Mouse (Mus musculus) thymus, adult 2 months (tissue): Measurements from ENCODE around the gene Fitm1. TPM values are rescaled to one million over a fixed set of nuclear protein-coding genes. Genes with fewer than 3 reads are reported as not detected.

ENCODE experiments used
- DNase-seq: peaks from one replicate; pipeline ENCODE4 v3.0.0; 2021
- H3K27ac ChIP-seq: fragments of 200-500 bp; 2 replicates; pipeline ENCODE4 v1.5.1; 2012; ENCODE audit warnings: low read length, control low read depth; ENCODE audit not compliant: control insufficient read depth, insufficient read depth
- H3K27me3 ChIP-seq: fragments of 200-500 bp; 2 replicates; pipeline ENCODE4 v1.6.1; 2012; ENCODE audit warnings: mild to moderate bottlenecking, low read length, moderate library complexity, mixed read lengths; ENCODE audit not compliant: control insufficient read depth, insufficient read depth
- H3K36me3 ChIP-seq: fragments of 200-500 bp; 2 replicates; pipeline ENCODE4 v1.6.1; 2012; ENCODE audit warnings: mild to moderate bottlenecking, low read length, moderate library complexity; ENCODE audit not compliant: control insufficient read depth, insufficient read depth
- H3K4me1 ChIP-seq: fragments of 200-500 bp; replicated peaks from 2 replicates; pipeline ENCODE4 v1.6.1; 2012; ENCODE audit warnings: low read length; ENCODE audit not compliant: control insufficient read depth, insufficient read depth
- H3K4me3 ChIP-seq: fragments of 200-500 bp; 2 replicates; pipeline ENCODE4 v1.5.1; 2012; ENCODE audit warnings: mild to moderate bottlenecking, low read length, control low read depth, moderate library complexity; ENCODE audit not compliant: control insufficient read depth, insufficient read depth
- CTCF ChIP-seq: fragments of 200-500 bp; IDR thresholded peaks from 2 replicates; pipeline ENCODE4 v1.5.1; 2012; ENCODE audit warnings: mild to moderate bottlenecking, control low read depth, low read length, moderate library complexity, borderline replicate concordance; ENCODE audit not compliant: control insufficient read depth, poor library complexity, insufficient read depth; ENCODE audit errors: extremely low read depth
- POLR2A ChIP-seq: fragments of 200-500 bp; IDR thresholded peaks from 2 replicates; pipeline ENCODE4 v1.6.1; 2012; ENCODE audit warnings: mild to moderate bottlenecking, low read length, control low read depth, moderate library complexity; ENCODE audit not compliant: control insufficient read depth, poor library complexity, insufficient read depth; ENCODE audit errors: extremely low read depth
- WGBS: fragments of 180-500 bp; shearing (Covaris S2); methylation state at CpG from one replicate; pipeline ENCODE4 v1.1.7; 2018; 5-methylcytosine and 5-hydroxymethylcytosine counted together
- polyA plus RNA-seq: library from polyadenylated mRNA; depleted of rRNA; stranded (reverse); fragments of >200 nt; gene quantifications from 2 replicates; pipeline ENCODE4 v1.2.3, GENCODE M21; 2012

The Fitm1 gene
- polyA plus RNA-seq, 1 experiment: 20.2 TPM

DNA sequence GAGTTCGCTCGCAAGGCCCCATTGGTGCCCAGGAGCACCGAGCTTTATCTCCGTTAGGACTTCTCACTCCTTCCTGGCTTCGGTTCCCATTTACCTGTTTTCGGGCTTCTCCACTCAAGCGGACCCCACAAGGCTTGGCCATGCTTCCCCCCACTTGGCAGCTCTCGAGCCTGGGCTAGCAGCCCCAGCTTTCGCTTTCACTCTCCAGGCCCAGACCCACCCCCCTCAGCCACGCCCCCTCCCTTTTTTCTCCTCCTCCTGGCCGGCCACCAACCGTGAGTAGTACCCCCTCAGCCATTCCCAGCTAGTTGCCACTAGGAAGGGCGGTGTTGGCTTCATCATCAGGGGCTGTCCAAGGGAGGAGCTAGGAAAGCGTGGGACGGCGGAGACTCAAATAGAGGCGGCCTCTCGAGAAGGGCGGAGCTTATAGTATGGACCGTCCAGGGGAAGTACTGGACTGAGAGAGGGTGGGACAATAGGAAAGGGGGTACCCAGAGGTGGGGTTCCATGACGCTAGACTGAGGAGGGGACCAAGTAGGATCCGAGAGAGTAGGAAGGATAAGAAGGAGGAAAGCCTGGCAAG, 15.4 kb downstream of the Fitm1 start, which contains the start of gene Psme2:
TSS of gene Psme2 (minus strand) at position 366 of the 583 bp plus-strand sequence.
- under 1% methylated on average over 22 of the region's 22 CpGs for WGBS
- Histone ChIP-seq H3K36me3 (peaks cover 14% of the 10 kb centered on the region), H3K4me3 (peak within 1 kb of the TSS; percentile 70), H3K27ac (peak within 1 kb of the TSS; percentile 82), H3K4me1 (peaks cover 13% of the 10 kb centered on the region), H3K27me3 (no peaks in the 10 kb centered on the region)
- TF ChIP-seq CTCF (0 out of 2 replicates have a peak, but pooled peaks have one; percentile 8), POLR2A (no peak)
- DNase-seq: peak; percentile 66

DNA sequence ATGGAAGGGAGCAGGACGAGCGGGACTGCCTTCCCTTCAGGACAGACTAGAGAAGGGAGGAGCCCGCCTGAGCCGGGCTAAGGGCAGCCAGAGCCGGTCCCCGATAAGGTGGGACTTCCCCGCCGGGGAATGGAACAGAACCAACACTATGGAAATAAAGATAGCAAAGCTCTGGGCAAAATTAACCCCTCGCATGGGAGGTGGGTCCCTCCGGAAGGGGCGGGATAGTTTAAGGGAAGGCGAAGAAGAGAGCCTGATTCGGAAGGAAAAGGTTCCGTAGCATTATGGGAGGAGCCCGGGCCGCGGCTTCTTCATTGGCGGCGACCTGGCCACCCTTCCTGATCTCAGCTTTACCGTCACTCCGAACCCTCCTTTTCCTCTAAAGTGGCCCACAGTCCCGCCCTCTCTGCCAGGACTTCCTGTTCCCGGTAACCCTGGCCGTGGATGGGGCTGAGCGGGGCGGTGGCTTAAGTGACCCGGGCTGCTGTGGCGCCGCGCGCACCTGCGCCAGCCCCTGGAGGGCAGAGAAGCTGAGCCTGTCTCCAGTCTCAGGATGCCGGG, 16.0 kb downstream of the Fitm1 start, which contains the start of gene Rnf31:
TSS of gene Rnf31 (plus strand) at position 378 of the 561 bp plus-strand sequence.
- TF ChIP-seq POLR2A (no peak), CTCF (0 out of 2 replicates have a peak, but pooled peaks have one; percentile 28)
- peak within 1 kb of the TSS; percentile 70 for H3K4me3 ChIP-seq
- H3K4me1 ChIP-seq: peaks cover 13% of the 10 kb centered on the region
- WGBS: under 1% methylated on average over 33 of the region's 33 CpGs
- DNase-seq: peak; percentile 89
- no peaks in the 10 kb centered on the region for H3K27me3 ChIP-seq
- H3K27ac ChIP-seq: peak within 1 kb of the TSS; percentile 82
- peaks cover 20% of the 10 kb centered on the region for H3K36me3 ChIP-seq

GRCm38 (mm10) chr14:55592226-55592625, 16.8 kb downstream of the Fitm1 start:
- H3K27me3 ChIP-seq: no peaks in the 10 kb centered on the region
- H3K27ac ChIP-seq: no peak overlapping the region
- H3K36me3 ChIP-seq: peaks cover 23% of the 10 kb centered on the region
- H3K4me3 ChIP-seq: peak overlapping the region; percentile 70
- no peak for TF ChIP-seq CTCF
- peaks cover 13% of the 10 kb centered on the region for H3K4me1 ChIP-seq
- no peak for DNase-seq
- 5% methylated on average over 16 of the region's 16 CpGs for WGBS

GRCm38 (mm10) chr14:55596036-55596690, 20.7 kb downstream of the Fitm1 start:
- Histone ChIP-seq H3K4me3 (no peak overlapping the region), H3K27me3 (no peaks in the 10 kb centered on the region), H3K4me1 (peaks cover 8% of the 10 kb centered on the region), H3K27ac (no peak overlapping the region), H3K36me3 (peaks cover 45% of the 10 kb centered on the region)
- WGBS: 96% methylated on average over 13 of the region's 13 CpGs
- no peak for TF ChIP-seq POLR2A
- TF ChIP-seq CTCF: no peak
- DNase-seq: no peak

- no peak overlapping the region for H3K4me3 ChIP-seq
- H3K36me3 ChIP-seq: peaks cover 53% of the 10 kb centered on the region
- peaks cover 14% of the 10 kb centered on the region for H3K4me1 ChIP-seq
- H3K27me3 ChIP-seq: no peaks in the 10 kb centered on the region
- 97% methylated on average over 21 of the region's 21 CpGs for WGBS
- TF ChIP-seq POLR2A: no peak
- TF ChIP-seq CTCF: no peak
- no peak for DNase-seq
- no peak overlapping the region for H3K27ac ChIP-seq
These were observed 23.3 kb downstream of the Fitm1 start for GRCm38 (mm10) chr14:55598521-55599390.

DNA sequence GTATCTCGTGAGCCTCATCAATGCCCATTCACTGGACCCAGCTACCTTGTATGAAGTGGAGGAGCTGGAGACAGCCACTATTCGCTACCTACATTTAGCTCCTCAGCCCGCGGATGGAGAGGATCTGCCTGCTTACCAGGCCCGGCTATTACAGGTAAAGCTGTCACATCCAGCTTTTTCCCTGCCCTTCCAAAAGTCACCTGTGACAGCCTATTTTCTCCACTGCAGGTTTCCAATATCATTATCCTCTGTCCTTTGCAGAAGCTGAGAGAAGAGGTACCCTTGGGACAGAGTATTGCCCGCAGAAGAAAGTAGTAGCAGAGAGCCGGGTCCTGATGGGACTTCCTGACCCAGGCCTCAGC, 27.8 kb downstream of the Fitm1 start, which contains the start of gene Irf9:
TSS of gene Irf9 (plus strand) at position 301 of the 362 bp plus-strand sequence.
- Histone ChIP-seq H3K4me1 (peaks cover 31% of the 10 kb centered on the region), H3K4me3 (peak within 1 kb of the TSS; percentile 64), H3K36me3 (peaks cover 51% of the 10 kb centered on the region), H3K27ac (peak within 1 kb of the TSS; percentile 92), H3K27me3 (no peaks in the 10 kb centered on the region)
- 47% methylated on average over 7 of the region's 7 CpGs for WGBS
- no peak for TF ChIP-seq CTCF
- TF ChIP-seq POLR2A: no peak
- DNase-seq: no peak
